Mouse (Mus musculus): Measurements from ENCODE around the gene Heatr3.

Heatr3 gene

GRCm38 (mm10) chr8:88137748-88138484, at the start of gene Heatr3:
Gene Heatr3 (plus strand): TSS chr8:88137855.
- DNase-seq (ENCODE audit: low spot score): peak; percentile 90

- no peak for DNase-seq (ENCODE audit: low spot score)
Observed at GRCm38 (mm10) chr8:88088006-88088405, 49.6 kb upstream of the Heatr3 start.

DNA sequence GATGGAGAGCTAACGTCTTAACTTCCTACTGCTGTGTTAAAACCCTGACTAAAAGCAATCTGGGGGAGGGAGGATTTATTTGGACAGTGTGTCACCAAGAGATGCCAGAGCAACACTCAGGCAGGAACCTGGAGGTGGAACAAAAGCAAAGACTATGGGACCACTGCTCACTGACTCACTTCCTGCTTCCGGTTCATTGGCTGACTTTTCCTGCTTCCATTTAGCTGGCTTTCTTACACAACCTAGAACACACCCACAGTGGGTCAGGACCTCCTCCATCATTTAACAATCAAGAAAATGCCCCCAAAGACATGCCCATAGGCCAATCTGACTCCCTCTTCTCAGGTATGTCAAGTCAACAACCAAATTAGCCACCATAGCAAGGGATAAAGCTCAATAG, 46.0 kb upstream of the Heatr3 start:
- DNase-seq (ENCODE audit: low spot score): no peak

DNA sequence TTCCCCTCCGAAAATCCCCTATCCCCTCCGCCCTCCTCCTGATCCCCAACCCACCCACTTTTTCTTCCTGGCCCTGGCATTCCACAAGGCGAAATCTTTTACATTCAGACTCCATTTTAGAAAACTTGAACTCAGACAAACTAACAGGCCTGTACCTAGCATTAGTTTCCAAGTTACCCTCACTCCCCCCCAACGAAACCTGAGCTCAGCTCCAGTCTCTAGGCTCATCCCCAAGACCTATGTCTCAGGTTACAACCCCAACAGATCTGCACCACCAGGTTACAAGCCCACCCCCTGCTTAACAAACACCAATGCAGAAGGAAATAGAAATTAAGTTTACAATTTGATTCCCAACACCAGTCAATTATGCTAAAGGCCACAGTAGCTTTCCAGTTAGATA, 44.3 kb upstream of the Heatr3 start:
- no peak for DNase-seq (ENCODE audit: low spot score)

DNA sequence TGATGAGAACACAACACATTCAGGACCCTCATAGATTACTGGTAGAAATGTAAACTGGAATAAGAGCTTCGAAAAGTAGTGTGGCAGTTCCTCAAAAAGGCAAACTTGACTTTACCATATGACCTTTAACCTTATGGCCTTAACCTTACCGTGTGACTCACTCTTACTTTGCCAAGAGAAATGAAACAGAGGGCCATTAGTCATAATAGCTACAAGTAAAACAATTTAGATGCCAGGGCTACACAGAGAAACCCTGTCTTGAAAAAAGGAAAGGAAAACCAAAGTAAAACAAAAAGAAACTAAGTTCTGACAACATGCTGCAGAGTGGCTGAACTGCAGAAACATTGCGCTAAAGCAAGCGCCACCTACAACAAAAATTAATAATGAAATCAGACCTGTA, 38.8 kb upstream of the Heatr3 start:
- no peak for DNase-seq (ENCODE audit: low spot score)

DNA sequence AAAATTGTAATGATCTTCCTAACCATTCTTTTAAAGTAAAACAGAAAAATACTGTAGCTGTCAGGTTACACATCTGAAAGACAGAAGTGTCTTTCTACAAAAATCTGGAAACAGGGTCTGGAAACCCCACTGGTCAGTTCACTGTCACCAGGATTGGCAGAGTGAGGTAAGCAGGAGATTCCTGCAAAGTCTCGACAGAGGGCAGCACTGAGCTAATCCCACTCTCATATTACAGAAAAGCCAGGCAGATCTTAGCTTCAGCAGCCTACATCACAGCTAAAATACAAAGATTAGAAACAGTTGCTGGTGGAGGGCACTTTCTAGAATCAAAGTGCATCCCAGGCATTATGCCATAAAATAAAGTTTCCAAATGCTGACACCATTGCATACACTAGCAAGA, 38.1 kb upstream of the Heatr3 start:
- peak; percentile 52 for DNase-seq (ENCODE audit: low spot score)

DNA sequence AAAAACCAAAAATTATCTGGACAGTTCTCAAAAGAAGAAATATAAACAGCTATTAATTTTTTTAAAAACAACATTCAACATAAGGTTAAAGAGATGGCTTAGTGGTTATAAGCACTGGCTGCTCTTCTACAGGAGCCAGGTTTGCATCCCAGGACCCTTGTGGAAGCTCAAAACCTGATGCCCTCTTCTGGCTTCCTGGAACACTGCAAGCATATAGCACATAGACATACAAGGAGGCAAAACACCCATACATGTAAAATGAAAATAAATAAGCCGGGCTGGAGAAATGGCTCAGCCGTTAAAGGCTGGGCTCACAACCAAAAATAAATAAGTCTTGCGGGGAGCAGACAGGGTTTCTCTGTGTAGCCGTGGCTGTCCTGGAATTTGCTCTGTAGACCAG, 28.4 kb upstream of the Heatr3 start:
- no peak for DNase-seq (ENCODE audit: low spot score)

- peak; percentile 99 for DNase-seq (ENCODE audit: low spot score)
Observed at GRCm38 (mm10) chr8:88118456-88119036, 19.1 kb upstream of the Heatr3 start, which contains the start of gene Cnep1r1. Gene Cnep1r1 (plus strand): TSS chr8:88118769.

DNA sequence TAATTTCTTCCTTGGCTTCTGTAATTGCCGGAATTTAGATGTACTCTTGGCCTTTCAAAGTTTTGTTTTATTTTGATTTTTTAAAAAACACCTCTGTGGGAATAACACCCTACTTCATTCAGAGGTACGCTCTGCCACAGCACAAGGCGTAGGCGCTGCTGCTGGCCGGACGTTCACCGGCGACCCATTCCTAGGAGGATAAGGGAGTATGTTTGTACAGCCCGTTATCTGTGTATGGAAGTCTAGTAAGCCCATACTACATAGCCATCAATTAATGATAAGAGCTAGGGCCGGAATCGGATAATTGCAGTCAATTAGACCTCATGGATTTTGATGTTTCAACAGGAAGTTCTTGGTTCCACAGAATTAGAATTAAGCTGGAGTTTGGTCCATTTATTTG, 18.6 kb upstream of the Heatr3 start:
- peak; percentile 52 for DNase-seq (ENCODE audit: low spot score)

- DNase-seq (ENCODE audit: low spot score): peak; percentile 39
Observed at GRCm38 (mm10) chr8:88124850-88125249, 12.8 kb upstream of the Heatr3 start.

DNA sequence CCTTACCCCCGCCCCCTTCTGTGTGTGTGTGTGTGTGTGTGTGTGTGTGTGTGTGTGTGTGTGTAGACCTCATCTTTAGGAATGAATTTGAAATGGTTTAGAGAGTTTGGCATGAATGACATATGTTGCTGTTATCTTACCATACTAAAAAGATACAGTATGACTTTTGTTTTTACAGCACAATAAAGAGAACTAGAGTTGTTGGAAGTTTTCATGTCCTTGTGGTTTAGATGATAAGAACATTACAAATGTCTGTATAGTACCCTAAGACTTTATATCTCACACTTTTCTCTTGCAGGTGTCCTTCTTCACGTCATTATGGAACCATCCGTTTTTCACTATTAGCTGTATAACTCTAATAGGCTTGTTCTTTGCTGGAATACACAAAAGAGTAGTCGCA, 8.3 kb upstream of the Heatr3 start:
- DNase-seq (ENCODE audit: low spot score): no peak

- DNase-seq (ENCODE audit: low spot score): no peak
Observed at GRCm38 (mm10) chr8:88130754-88131317, 6.8 kb upstream of the Heatr3 start.

DNA sequence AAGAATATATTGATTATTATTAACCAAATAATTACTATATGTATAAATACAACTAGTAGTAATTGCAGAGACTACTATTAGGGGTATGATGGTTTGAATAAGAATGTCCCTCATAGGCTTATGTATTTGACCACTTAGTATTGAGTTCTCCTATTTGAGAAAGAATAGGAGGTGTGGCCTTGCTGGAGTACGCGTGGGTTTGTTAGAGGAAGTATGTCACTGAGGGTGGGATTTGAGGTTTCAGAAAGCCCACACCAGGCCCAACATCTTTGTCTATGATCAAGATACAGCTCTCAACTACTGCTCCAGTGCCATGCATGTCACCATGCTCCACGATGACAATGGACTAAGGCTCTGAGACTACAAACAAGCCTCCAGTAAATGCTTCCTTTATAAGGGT, 1.6 kb downstream of the Heatr3 start:
- no peak for DNase-seq (ENCODE audit: low spot score)

DNA sequence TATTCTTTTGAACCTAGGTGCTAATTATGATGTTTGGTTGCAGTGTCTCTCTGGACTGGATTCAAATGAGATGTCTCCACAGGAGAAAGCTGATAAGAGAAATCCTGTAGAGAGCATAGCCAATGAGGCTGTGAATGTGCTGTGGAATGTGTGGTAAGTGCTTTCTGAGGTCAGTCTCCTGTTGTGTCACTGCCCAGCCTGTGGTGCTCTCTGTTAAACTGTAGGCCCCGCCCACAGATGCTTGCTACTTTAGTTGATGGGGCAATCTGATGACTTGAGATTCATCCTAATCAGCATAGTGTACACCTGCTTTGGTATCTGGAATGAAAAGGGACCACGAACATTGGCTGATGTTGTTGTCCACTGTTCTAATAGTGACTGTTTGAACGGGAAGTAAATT, 4.0 kb downstream of the Heatr3 start:
- no peak for DNase-seq (ENCODE audit: low spot score)

- no peak for DNase-seq (ENCODE audit: low spot score)
Observed at GRCm38 (mm10) chr8:88144041-88144440, 6.4 kb downstream of the Heatr3 start.

- DNase-seq (ENCODE audit: low spot score): no peak
Observed at GRCm38 (mm10) chr8:88150910-88151371, 13.3 kb downstream of the Heatr3 start.

GRCm38 (mm10) chr8:88160237-88160995, 22.8 kb downstream of the Heatr3 start:
- no peak for DNase-seq (ENCODE audit: low spot score)

- DNase-seq (ENCODE audit: low spot score): peak; percentile 75
Observed at GRCm38 (mm10) chr8:88161439-88161838, 23.8 kb downstream of the Heatr3 start.

GRCm38 (mm10) chr8:88175264-88175663, 37.6 kb downstream of the Heatr3 start:
- no peak for DNase-seq (ENCODE audit: low spot score)

DNA sequence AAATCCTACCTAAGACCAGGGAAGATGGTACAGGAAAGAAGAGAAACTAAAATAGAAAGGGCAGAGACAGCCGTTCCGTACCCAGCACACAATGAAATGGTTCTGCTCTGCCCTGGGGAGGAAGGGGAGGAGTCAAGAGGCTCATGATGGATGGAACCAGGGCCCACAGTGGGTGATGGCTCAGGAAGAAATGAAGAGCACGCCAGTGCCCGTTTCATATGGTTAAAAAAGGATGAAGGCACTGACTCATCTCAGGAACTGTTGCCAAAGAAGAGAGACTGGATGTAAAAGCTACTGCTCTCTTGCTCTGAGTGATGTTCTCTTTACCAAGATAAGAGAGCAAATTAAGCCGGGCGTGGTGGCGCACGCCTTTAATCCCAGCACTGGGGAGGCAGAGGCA, 39.6 kb downstream of the Heatr3 start:
- no peak for DNase-seq (ENCODE audit: low spot score)

GRCm38 (mm10) chr8:88183121-88183520, 45.5 kb downstream of the Heatr3 start:
- no peak for DNase-seq (ENCODE audit: low spot score)

DNA sequence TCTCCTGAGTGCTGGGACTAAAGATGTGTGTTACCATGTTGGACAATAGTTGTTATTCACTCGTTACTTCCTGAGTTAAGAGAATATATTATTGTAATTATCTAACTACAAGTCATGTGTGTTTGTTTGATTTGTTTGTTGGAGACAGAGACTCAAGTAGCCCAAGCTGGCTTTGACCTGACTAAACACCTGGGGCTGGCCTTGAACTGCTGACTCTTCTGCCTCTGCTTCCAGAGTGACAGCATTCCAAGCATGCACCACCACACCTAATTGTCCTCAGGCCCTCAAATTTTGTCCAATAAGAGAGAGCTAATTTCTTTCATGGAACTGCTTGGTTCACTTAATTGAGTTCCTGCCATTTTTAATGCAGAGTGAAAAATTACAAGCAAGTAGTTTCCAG, 47.3 kb downstream of the Heatr3 start:
- DNase-seq (ENCODE audit: low spot score): no peak

- no peak for DNase-seq (ENCODE audit: low spot score)
Observed at GRCm38 (mm10) chr8:88185716-88186115, 48.1 kb downstream of the Heatr3 start.

All from c-Kit-positive CD71-positive TER-119-positive erythroid progenitor cells, embryonic 14.5 days (primary cell).